Comparison of ENCODE assay signal across 30 mouse cellular contexts in the genomic region with DNA sequence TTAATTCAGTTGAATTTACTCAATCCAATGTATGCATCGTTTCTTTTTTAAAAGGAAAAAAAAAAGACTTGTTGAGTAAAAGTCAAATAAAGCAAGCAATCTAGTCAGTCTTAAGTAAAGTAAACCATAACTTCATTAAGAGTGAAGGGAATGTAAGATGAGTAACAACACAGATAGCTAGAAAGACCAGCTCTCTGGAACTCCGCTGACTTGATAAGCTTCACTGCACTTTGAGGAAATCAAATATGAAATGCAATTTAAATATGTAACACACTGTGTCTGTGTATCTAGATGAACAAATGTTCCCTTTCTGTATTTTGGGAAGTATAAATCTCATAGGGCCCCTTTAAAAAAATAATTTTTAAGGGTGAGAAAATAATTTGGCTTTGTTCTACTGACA.
"Had no signal": no experiment of that assay in that cellular context is flagged by ENCODE, and none has a peak within 500 bp of the region (broad histone marks: within the 10 kb centered on the region; RNA-seq: fewer than 3 reads in every experiment).

No protein-coding gene starts in this region.

- H3K9me3 ChIP-seq: heart, embryonic 10.5 days; heart, embryonic 12.5 days; heart, embryonic 13.5 days; heart, embryonic 15.5 days; hindbrain, embryonic 10.5 days; hindbrain, embryonic 12.5 days; hindbrain, embryonic 13.5 days; hindbrain, embryonic 15.5 days; intestine, embryonic 15.5 days; kidney, embryonic 15.5 days had no signal

- H3K4me1 ChIP-seq: heart, embryonic 10.5 days; heart, embryonic 12.5 days; heart, embryonic 13.5 days; heart, embryonic 15.5 days; hindbrain, embryonic 10.5 days; hindbrain, embryonic 12.5 days; hindbrain, embryonic 13.5 days; hindbrain, embryonic 15.5 days; intestine, embryonic 15.5 days; kidney, embryonic 15.5 days had no signal

- H3K9ac ChIP-seq: heart, embryonic 12.5 days; heart, embryonic 13.5 days; heart, embryonic 15.5 days; hindbrain, embryonic 12.5 days; hindbrain, embryonic 13.5 days; hindbrain, embryonic 14.5 days; hindbrain, embryonic 15.5 days; intestine, embryonic 15.5 days; kidney, embryonic 15.5 days had no signal

- H3K27ac ChIP-seq: heart, embryonic 10.5 days; heart, embryonic 13.5 days; heart, embryonic 15.5 days; hindbrain, embryonic 10.5 days; hindbrain, embryonic 12.5 days; hindbrain, embryonic 13.5 days; hindbrain, embryonic 14.5 days; hindbrain, embryonic 15.5 days; hindbrain, postnatal 0 days; intestine, embryonic 15.5 days; kidney, embryonic 15.5 days; kidney, postnatal 0 days; left cerebral cortex, adult 2 months had no signal

- DNase-seq: heart, postnatal 10 days; heart, postnatal 14 days; heart, postnatal 36 days; heart, postnatal 4 days; kidney, adult 11 months; kidney, adult 18-20 months; kidney, adult 2 months; kidney, adult 8-10 months; kidney, adult 9 months; kidney, postnatal 10 days; kidney, postnatal 14 days; kidney, postnatal 25 days; kidney, postnatal 36 days; kidney, postnatal 4 days; layer of hippocampus, adult 9-11 months; layer of hippocampus, postnatal 36 days had no signal

- H3K27me3 ChIP-seq: heart, embryonic 12.5 days; heart, embryonic 13.5 days; heart, embryonic 15.5 days; hindbrain, embryonic 12.5 days; hindbrain, embryonic 13.5 days; hindbrain, embryonic 15.5 days; intestine, embryonic 15.5 days; kidney, embryonic 15.5 days had no signal

- H3K4me3 ChIP-seq: heart, embryonic 10.5 days; heart, embryonic 12.5 days; heart, embryonic 13.5 days; heart, embryonic 15.5 days; hindbrain, embryonic 10.5 days; hindbrain, embryonic 12.5 days; hindbrain, embryonic 13.5 days; hindbrain, embryonic 15.5 days; intestine, embryonic 15.5 days; kidney, embryonic 15.5 days; left cerebral cortex, adult 2 months had no signal

- H3K36me3 ChIP-seq: heart, embryonic 10.5 days; heart, embryonic 12.5 days; heart, embryonic 13.5 days; heart, embryonic 15.5 days; hindbrain, embryonic 10.5 days; hindbrain, embryonic 12.5 days; hindbrain, embryonic 13.5 days; hindbrain, embryonic 15.5 days; intestine, embryonic 15.5 days; kidney, embryonic 15.5 days had no signal
